Mouse (Mus musculus): ENCODE measurements around the gene Cadps. TPM values are rescaled to one million over a fixed set of nuclear protein-coding genes. Genes with fewer than 3 reads are reported as not detected.

Gene Cadps
- polyA plus RNA-seq, 1 experiment, result not detected

DNA sequence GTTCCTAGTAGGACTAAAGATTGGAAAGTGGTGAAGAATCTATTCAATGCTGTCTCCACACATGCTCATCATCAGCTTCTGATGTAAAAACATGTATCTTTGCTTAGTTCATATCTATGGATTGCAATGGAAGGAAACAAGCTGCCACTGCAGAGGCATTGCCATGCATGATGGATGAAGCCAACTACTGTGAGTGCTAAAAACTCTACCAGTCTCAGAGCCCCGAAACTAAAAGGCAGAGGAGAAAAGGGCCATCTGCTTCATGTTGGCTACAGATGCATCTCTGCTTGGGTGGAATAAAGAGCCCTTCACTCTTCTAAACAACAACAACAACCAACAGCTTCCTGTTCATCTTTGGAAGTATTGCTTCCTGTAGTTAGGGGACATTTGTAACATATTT lies 38.6 kb downstream of the Cadps start:
- Histone ChIP-seq H3K27me3 (ENCODE audit: control insufficient read depth, insufficient read depth, insufficient read length) (no peaks in the 10 kb centered on the region), H3ac (ENCODE audit: control insufficient read depth, insufficient read length, low read depth) (no peak overlapping the region), H3K79me2 (ENCODE audit: control insufficient read depth, insufficient read depth) (no peaks in the 10 kb centered on the region), H3K4me3 (ENCODE audit: insufficient read depth, poor library complexity, severe bottlenecking) (no peak overlapping the region), H3K79me3 (ENCODE audit: low read depth) (no peaks in the 10 kb centered on the region), H3K36me3 (ENCODE audit: control insufficient read depth, insufficient read depth) (no peaks in the 10 kb centered on the region)
- TF ChIP-seq MAX (IDR thresholded peaks at IDR 0.05) (no peak), MYOG (IDR thresholded peaks at IDR 0.05; ENCODE audit: control insufficient read depth, extremely low read depth, insufficient read length) (no peak), FOSL1 (IDR thresholded peaks at IDR 0.05; ENCODE audit: insufficient read depth, low read length, poor library complexity, severe bottlenecking) (no peak), CTCF (IDR thresholded peaks at IDR 0.05; ENCODE audit: control insufficient read depth, insufficient read depth, insufficient read length) (no peak), CEBPB (IDR thresholded peaks at IDR 0.05; ENCODE audit: low read depth) (no peak), MYOD1 (IDR thresholded peaks at IDR 0.05; ENCODE audit: control insufficient read depth, insufficient read length, low read depth) (no peak), USF1 (IDR thresholded peaks at IDR 0.05; ENCODE audit: low read depth) (no peak)

DNA sequence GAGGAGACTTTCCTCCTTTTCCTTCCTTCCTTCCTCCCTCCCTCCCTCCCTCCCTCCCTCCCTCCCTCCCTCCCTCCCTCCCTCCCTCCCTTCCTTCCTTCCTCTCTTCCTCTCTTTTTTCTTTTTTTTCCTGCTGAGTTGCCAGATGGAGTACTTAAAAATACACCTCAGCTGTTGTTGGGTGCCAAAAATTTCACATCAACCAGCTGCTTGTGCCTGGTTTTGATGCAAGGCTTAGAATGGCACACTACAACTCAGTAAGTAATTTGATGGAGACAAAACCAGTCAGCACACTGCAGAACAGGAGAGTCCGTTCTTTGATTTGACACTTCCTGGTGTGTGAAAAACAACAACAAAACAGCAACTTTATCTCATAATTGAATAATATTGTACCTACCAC lies 42.9 kb downstream of the Cadps start:
- H3K79me3 ChIP-seq (ENCODE audit: low read depth), result no peaks in the 10 kb centered on the region
- H3K4me3 ChIP-seq (ENCODE audit: insufficient read depth, poor library complexity, severe bottlenecking), result no peak overlapping the region
- no peaks in the 10 kb centered on the region for H3K79me2 ChIP-seq (ENCODE audit: control insufficient read depth, insufficient read depth)
- no peak for TF ChIP-seq MYOD1 (IDR thresholded peaks at IDR 0.05; ENCODE audit: control insufficient read depth, insufficient read length, low read depth)
- TF ChIP-seq CTCF (IDR thresholded peaks at IDR 0.05; ENCODE audit: control insufficient read depth, insufficient read depth, insufficient read length), result no peak
- TF ChIP-seq USF1 (IDR thresholded peaks at IDR 0.05; ENCODE audit: low read depth), result no peak
- TF ChIP-seq MAX (IDR thresholded peaks at IDR 0.05), result no peak
- no peak for TF ChIP-seq MYOG (IDR thresholded peaks at IDR 0.05; ENCODE audit: control insufficient read depth, extremely low read depth, insufficient read length)
- TF ChIP-seq FOSL1 (IDR thresholded peaks at IDR 0.05; ENCODE audit: insufficient read depth, low read length, poor library complexity, severe bottlenecking), result no peak
- no peak for TF ChIP-seq CEBPB (IDR thresholded peaks at IDR 0.05; ENCODE audit: low read depth)
- no peaks in the 10 kb centered on the region for H3K36me3 ChIP-seq (ENCODE audit: control insufficient read depth, insufficient read depth)
- H3K27me3 ChIP-seq (ENCODE audit: control insufficient read depth, insufficient read depth, insufficient read length), result no peaks in the 10 kb centered on the region
- no peak overlapping the region for H3ac ChIP-seq (ENCODE audit: control insufficient read depth, insufficient read length, low read depth)

DNA sequence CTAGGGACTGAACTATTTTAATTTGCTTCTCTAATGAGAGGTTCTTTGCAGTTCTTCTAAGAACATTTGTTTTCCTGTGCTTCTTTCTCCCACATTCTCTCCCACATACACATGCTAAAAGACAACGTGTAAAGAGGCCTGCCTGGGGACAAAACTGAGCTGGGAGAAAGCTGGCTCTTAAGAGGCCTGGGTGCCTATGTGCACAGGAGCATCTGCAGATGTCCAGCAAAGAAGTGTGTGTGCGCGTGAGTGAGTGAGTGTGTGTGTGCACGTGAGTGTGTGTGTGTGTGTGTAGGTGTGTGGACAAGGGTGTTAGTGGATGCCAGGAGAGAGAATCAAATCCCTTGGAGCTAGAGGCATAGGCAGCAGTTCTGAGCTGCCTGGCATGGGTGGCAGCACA lies 44.9 kb downstream of the Cadps start:
- Histone ChIP-seq H3K79me3 (ENCODE audit: low read depth) (no peaks in the 10 kb centered on the region), H3ac (ENCODE audit: control insufficient read depth, insufficient read length, low read depth) (no peak overlapping the region), H3K27me3 (ENCODE audit: control insufficient read depth, insufficient read depth, insufficient read length) (no peaks in the 10 kb centered on the region), H3K4me3 (ENCODE audit: insufficient read depth, poor library complexity, severe bottlenecking) (no peak overlapping the region), H3K79me2 (ENCODE audit: control insufficient read depth, insufficient read depth) (no peaks in the 10 kb centered on the region), H3K36me3 (ENCODE audit: control insufficient read depth, insufficient read depth) (no peaks in the 10 kb centered on the region)
- no peak for TF ChIP-seq CTCF (IDR thresholded peaks at IDR 0.05; ENCODE audit: control insufficient read depth, insufficient read depth, insufficient read length)

DNA sequence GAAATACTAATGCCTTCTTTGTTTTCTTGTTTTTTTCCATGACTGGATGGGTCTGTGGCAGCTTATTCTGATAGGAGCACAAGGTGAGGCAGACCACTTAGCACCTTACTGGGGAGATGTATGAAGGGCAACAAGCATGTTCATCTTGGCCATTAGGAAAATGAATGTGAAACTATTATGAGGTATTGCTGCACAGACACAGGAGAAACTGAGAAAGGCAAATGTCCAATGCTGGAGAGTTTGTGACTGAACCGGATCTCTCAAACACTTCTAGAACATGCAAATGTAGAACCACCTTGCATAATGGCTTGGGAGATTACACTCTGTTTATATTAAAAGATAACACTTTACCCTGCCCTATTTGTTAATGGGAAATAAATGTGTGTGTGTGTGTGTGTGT lies 54.0 kb downstream of the Cadps start:
- Histone ChIP-seq H3K79me3 (ENCODE audit: low read depth) (no peaks in the 10 kb centered on the region), H3K36me3 (ENCODE audit: control insufficient read depth, insufficient read depth) (no peaks in the 10 kb centered on the region), H3K79me2 (ENCODE audit: control insufficient read depth, insufficient read depth) (no peaks in the 10 kb centered on the region), H3K4me3 (ENCODE audit: insufficient read depth, poor library complexity, severe bottlenecking) (no peak overlapping the region), H3K27me3 (ENCODE audit: control insufficient read depth, insufficient read depth, insufficient read length) (no peaks in the 10 kb centered on the region), H3ac (ENCODE audit: control insufficient read depth, insufficient read length, low read depth) (no peak overlapping the region)
- TF ChIP-seq FOSL1 (IDR thresholded peaks at IDR 0.05; ENCODE audit: insufficient read depth, low read length, poor library complexity, severe bottlenecking) (no peak), CTCF (IDR thresholded peaks at IDR 0.05; ENCODE audit: control insufficient read depth, insufficient read depth, insufficient read length) (no peak), MYOD1 (IDR thresholded peaks at IDR 0.05; ENCODE audit: control insufficient read depth, insufficient read length, low read depth) (no peak), CEBPB (IDR thresholded peaks at IDR 0.05; ENCODE audit: low read depth) (no peak)

DNA sequence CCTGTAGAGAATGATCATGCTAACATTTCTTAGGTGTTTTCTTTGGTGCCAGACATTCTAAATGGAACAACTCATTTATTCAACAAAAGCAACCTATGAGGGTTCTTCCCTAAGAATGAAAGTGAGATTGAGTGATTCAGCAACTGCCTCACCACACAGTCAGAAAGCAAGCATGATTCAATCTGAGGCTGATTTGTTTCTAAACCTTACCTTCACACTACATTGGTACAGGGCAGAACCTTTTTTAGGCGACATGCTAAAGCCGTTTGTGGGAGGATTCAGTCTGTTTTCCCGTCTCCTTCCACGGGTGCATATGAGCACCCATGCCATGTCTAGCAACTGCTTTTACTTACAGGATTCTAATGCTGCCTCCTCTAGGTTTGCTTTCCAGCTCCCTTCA lies 69.6 kb downstream of the Cadps start:
- no peak for TF ChIP-seq MYOD1 (IDR thresholded peaks at IDR 0.05; ENCODE audit: control insufficient read depth, insufficient read length, low read depth)
- no peak overlapping the region for H3ac ChIP-seq (ENCODE audit: control insufficient read depth, insufficient read length, low read depth)
- H3K79me3 ChIP-seq (ENCODE audit: low read depth), result no peaks in the 10 kb centered on the region
- no peaks in the 10 kb centered on the region for H3K27me3 ChIP-seq (ENCODE audit: control insufficient read depth, insufficient read depth, insufficient read length)
- H3K36me3 ChIP-seq (ENCODE audit: control insufficient read depth, insufficient read depth), result no peaks in the 10 kb centered on the region
- H3K79me2 ChIP-seq (ENCODE audit: control insufficient read depth, insufficient read depth), result no peaks in the 10 kb centered on the region
- no peak overlapping the region for H3K4me3 ChIP-seq (ENCODE audit: insufficient read depth, poor library complexity, severe bottlenecking)

DNA sequence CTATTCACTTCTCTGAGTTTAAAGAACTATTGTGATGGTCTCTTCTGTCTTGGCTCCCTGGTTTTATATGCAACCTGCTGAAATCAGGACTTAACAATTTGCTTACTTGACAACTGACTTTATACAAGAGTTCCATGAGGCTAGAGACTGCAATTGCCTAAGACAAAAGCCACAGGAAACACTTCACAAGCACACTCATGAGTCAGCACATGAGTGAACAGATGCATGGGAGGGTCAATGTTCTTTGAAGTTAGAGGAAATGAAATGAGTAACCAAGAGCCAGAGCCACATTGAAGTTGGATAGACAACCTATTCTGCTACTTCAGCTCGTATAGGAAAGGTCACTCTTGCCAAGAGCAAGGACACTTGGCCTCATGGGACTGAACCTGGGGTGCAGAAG lies 71.1 kb downstream of the Cadps start:
- TF ChIP-seq MYOD1 (IDR thresholded peaks at IDR 0.05; ENCODE audit: control insufficient read depth, insufficient read length, low read depth), result no peak
- H3K36me3 ChIP-seq (ENCODE audit: control insufficient read depth, insufficient read depth), result no peaks in the 10 kb centered on the region
- no peaks in the 10 kb centered on the region for H3K79me2 ChIP-seq (ENCODE audit: control insufficient read depth, insufficient read depth)
- no peaks in the 10 kb centered on the region for H3K27me3 ChIP-seq (ENCODE audit: control insufficient read depth, insufficient read depth, insufficient read length)
- no peak overlapping the region for H3ac ChIP-seq (ENCODE audit: control insufficient read depth, insufficient read length, low read depth)
- no peaks in the 10 kb centered on the region for H3K79me3 ChIP-seq (ENCODE audit: low read depth)
- H3K4me3 ChIP-seq (ENCODE audit: insufficient read depth, poor library complexity, severe bottlenecking), result no peak overlapping the region

DNA sequence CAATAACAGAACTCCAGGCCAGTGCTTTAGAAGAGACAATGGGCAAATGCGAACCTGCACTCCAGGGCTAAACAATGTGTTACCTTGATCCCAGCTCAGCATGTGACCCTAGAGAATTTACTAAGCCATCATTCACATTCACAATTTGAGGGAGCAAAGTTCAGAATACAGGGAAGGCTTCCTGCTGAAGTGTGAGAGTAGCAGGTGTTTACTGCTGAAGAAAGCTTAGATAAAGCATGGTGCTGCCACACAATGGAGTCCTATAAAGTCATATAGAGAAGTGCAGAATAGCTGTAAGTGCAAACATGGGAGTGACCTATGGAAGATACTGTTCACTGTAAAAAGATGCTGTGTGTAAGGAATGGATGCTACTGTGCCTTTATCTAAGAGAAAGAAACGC lies 91.9 kb downstream of the Cadps start:
- TF ChIP-seq MYOG (IDR thresholded peaks at IDR 0.05; ENCODE audit: control insufficient read depth, extremely low read depth, insufficient read length) (no peak), MYOD1 (IDR thresholded peaks at IDR 0.05; ENCODE audit: control insufficient read depth, insufficient read length, low read depth) (no peak), CTCF (IDR thresholded peaks at IDR 0.05; ENCODE audit: control insufficient read depth, insufficient read depth, insufficient read length) (no peak), CEBPB (IDR thresholded peaks at IDR 0.05; ENCODE audit: low read depth) (no peak), FOSL1 (IDR thresholded peaks at IDR 0.05; ENCODE audit: insufficient read depth, low read length, poor library complexity, severe bottlenecking) (no peak), MAX (IDR thresholded peaks at IDR 0.05) (no peak), USF1 (IDR thresholded peaks at IDR 0.05; ENCODE audit: low read depth) (no peak)
- H3K27me3 ChIP-seq (ENCODE audit: control insufficient read depth, insufficient read depth, insufficient read length), result no peaks in the 10 kb centered on the region
- H3K4me3 ChIP-seq (ENCODE audit: insufficient read depth, poor library complexity, severe bottlenecking), result no peak overlapping the region
- no peaks in the 10 kb centered on the region for H3K79me2 ChIP-seq (ENCODE audit: control insufficient read depth, insufficient read depth)
- H3K36me3 ChIP-seq (ENCODE audit: control insufficient read depth, insufficient read depth), result no peaks in the 10 kb centered on the region
- H3K79me3 ChIP-seq (ENCODE audit: low read depth), result no peaks in the 10 kb centered on the region
- no peak overlapping the region for H3ac ChIP-seq (ENCODE audit: control insufficient read depth, insufficient read length, low read depth)
